Mouse (Mus musculus): Measurements from ENCODE around the gene Ngdn. TPM values are rescaled to one million over a fixed set of nuclear protein-coding genes. Genes with fewer than 3 reads are reported as not detected.

The Ngdn gene
- total RNA-seq, 2 experiments from 2014 or later, result 30.7 to 33.8 TPM

Small RNA genes lying within 50 kb of the gene (microRNA-seq; reads per million reads assigned to microRNA genes)
- 1.3 to 1.8 reads per million in 2 experiments for gene Mir208b

Other genes starting within 250 kb of the Ngdn start
- 10 to 100 TPM; 49.1 to 50.1 TPM for gene Slc7a8, start 233.5 kb upstream of the Ngdn start, total RNA-seq (2021)
- not detected for gene Rnf212b, start 201.3 kb upstream of the Ngdn start, total RNA-seq (2021)
- 10 to 100 TPM; 21.2 to 25.8 TPM for gene Homez, start 144.5 kb upstream of the Ngdn start, total RNA-seq (2021)
- 10 to 100 TPM; 17.9 to 20.7 TPM for gene Ppp1r3e, start 137.9 kb upstream of the Ngdn start, total RNA-seq (2021)
- gene Bcl2l2, start 132.1 kb upstream of the Ngdn start, total RNA-seq (2021), result 100 to 1,000 TPM; 120 to 126 TPM
- 10 to 100 TPM in 1 of 2 experiments, 1 to 10 TPM in 1; 7.5 to 14.5 TPM for gene Gm20521, start 132.0 kb upstream of the Ngdn start, total RNA-seq (2021)
- gene Pabpn1, start 123.0 kb upstream of the Ngdn start, total RNA-seq (2021), result 100 to 1,000 TPM; 231 to 275 TPM
- gene Slc22a17, start 102.3 kb upstream of the Ngdn start, total RNA-seq (2021), result 100 to 1,000 TPM; 661 to 670 TPM
- 10 to 100 TPM; 10.3 to 11.7 TPM for gene Efs, start 89.3 kb upstream of the Ngdn start, total RNA-seq (2021)
- gene Il25, start 82.8 kb upstream of the Ngdn start, total RNA-seq (2021), result not detected
- 10 to 100 TPM; 70.3 to 80.4 TPM for gene Cmtm5, start 79.2 kb upstream of the Ngdn start, total RNA-seq (2021)
- gene Myh6, start 48.5 kb upstream of the Ngdn start, total RNA-seq (2021), result 1 to 10 TPM; 1.1 to 2.3 TPM
- gene Gm17428, start 38.5 kb upstream of the Ngdn start, total RNA-seq (2021), result not detected
- 1 to 10 TPM; 7.9 to 9.2 TPM for gene Myh7, start 20.8 kb upstream of the Ngdn start, total RNA-seq (2021)
- gene Zfhx2, start 76.9 kb downstream of the Ngdn start, total RNA-seq (2021), result 10 to 100 TPM; 52.0 to 64.3 TPM
- 10 to 100 TPM; 18.2 to 19.6 TPM for gene Thtpa, start 79.3 kb downstream of the Ngdn start, total RNA-seq (2021)
- 10 to 100 TPM; 17.4 to 19.2 TPM for gene Ap1g2, start 91.1 kb downstream of the Ngdn start, total RNA-seq (2021)
- 100 to 1,000 TPM; 447 to 471 TPM for gene Jph4, start 101.5 kb downstream of the Ngdn start, total RNA-seq (2021)
- gene Dhrs2, start 206.6 kb downstream of the Ngdn start, total RNA-seq (2021), result not detected

Data from layer of hippocampus, postnatal 36 days (tissue).